Mouse (Mus musculus) ES-Bruce4 (cell line): ENCODE measurements at regions not wholly inside any gene's neighbourhood (a gene's known extent, or its start where the extent isn't known, plus 50 kb on each side); places are given as distances from the start of the nearest gene placed in this dataset.

Source experiments
- CTCF ChIP-seq: IDR thresholded peaks from one replicate; pipeline ENCODE4 v1.8.1; 2011; ENCODE audit warnings: low read depth, low read length
- EP300 ChIP-seq: IDR thresholded peaks from 2 replicates; pipeline ENCODE4 v1.6.1; 2011; ENCODE audit warnings: low read depth, low read length; ENCODE audit not compliant: insufficient read depth
- POLR2A ChIP-seq: IDR thresholded peaks from one replicate; pipeline ENCODE4 v1.8.1; 2011; ENCODE audit warnings: low read length; ENCODE audit not compliant: insufficient read depth

DNA sequence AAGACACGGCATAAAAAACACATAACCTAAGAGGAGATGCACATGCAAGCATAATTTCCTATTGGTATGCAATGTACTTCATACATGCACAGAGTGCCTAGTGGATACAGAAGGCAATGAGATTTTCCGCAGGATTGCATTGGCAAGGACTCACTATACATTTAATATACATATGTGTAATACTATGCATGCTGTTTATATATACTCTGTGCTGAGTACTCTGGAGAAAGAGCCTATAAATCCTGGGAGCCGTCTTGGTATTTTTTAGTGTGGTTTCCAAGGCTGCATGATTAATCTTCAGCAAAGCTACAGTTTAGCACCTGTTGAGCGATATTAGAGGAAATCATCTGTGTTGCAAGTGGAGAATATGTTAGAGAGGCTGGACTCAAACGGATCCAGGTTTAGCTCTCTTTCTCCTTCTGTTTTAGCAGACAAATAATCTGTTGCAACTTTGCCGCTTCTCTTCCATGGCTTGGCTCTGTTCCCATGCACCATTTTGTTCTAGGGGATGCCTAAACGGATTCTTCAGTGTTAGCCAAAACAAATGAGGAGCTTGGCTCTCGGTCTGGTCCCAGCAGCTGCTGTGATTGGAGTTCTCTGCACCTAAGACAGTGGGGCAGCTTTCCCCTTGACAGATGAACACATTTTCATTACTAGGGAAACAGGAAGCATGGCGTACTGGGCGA lies 459.0 kb downstream of the Sorl1 start:
- TF ChIP-seq CTCF (no peak), POLR2A (no peak), EP300 (no peak)
